Mouse (Mus musculus): ENCODE data around the gene Atp2c2. TPM values are rescaled to one million over a fixed set of nuclear protein-coding genes. Genes with fewer than 3 reads are reported as not detected.

The Atp2c2 gene
- polyA plus RNA-seq, 1 experiment from 2014 or later = 2.4 TPM

DNA sequence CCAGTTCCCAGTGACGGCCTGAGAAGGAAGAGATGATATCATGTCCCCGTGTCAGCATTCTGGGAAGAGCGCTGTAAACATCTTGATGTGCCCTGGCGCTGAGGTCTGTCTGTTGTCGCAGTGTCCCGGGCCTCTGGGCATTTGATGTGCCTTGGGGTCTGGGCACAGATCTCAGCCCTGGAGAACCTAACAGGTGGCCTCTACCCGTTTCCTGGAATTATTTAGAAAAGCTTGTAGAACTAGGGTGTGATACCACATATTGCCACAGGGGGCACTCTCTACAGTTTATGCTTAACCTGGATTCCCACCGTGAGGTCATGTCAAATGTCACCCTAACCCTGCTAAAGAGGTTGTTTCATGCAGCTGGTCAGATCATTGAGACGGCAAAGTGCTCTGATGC is 18.0 kb downstream of the Atp2c2 start:
- Histone ChIP-seq H3K9me3 (ENCODE audit: control insufficient read depth) (no peaks in the 10 kb centered on the region), H3K4me2 (replicated peaks; ENCODE audit: low read depth) (no peak overlapping the region), H3K9ac (ENCODE audit: low read depth, low read length) (no peak overlapping the region), H3K27ac (ENCODE audit: low read depth, low read length) (no peak overlapping the region), H3K27me3 (replicated peaks; ENCODE audit: control insufficient read depth, insufficient read depth, low read length) (no peaks in the 10 kb centered on the region), H3K4me3 (ENCODE audit: low read depth, low read length) (no peak overlapping the region), H3K36me3 (ENCODE audit: control insufficient read depth, insufficient read depth) (no peaks in the 10 kb centered on the region), H3K4me1 (replicated peaks; ENCODE audit: control insufficient read depth, insufficient read depth, low read length) (0 out of 2 replicates have a peak, but pooled peaks cover 4% of the 10 kb centered on the region)
- ATAC-seq = no peak
- peak; percentile 80 for TF ChIP-seq CTCF (IDR thresholded peaks at IDR 0.05; ENCODE audit: low read depth)
- 65% methylated on average over 9 of the region's 9 CpGs for WGBS

DNA sequence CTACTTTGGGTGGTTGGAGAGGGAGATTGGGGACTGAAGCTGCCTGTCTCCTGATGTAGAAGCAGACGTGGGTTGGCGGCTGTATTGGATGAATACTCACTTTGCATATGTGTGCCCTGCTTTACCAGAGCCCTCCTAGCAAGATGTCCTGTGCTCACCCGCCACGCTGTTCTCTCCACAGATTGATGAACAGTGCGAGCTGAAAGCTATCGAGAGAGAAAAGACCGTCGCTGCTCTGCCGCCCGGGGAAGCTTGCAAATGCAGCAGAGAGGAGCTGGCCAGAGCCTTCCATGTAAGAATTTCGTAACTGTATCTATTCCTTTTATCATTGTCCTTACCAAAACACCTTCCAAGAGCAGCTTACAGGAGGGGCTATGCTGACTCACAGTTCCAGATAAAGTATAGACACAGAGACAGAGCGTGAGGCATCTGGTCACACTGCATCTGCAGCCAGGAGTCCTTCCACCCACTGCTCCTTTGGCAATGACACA is 19.2 kb downstream of the Atp2c2 start:
- 76% methylated on average over 12 of the region's 12 CpGs for WGBS
- no peak overlapping the region for H3K27ac ChIP-seq (ENCODE audit: low read depth, low read length)
- no peaks in the 10 kb centered on the region for H3K36me3 ChIP-seq (ENCODE audit: control insufficient read depth, insufficient read depth)
- H3K4me1 ChIP-seq (replicated peaks; ENCODE audit: control insufficient read depth, insufficient read depth, low read length) = 0 out of 2 replicates have a peak, but pooled peaks cover 4% of the 10 kb centered on the region
- H3K27me3 ChIP-seq (replicated peaks; ENCODE audit: control insufficient read depth, insufficient read depth, low read length) = no peaks in the 10 kb centered on the region
- H3K9me3 ChIP-seq (ENCODE audit: control insufficient read depth) = no peaks in the 10 kb centered on the region
- no peak for ATAC-seq
- H3K4me3 ChIP-seq (ENCODE audit: low read depth, low read length) = no peak overlapping the region
- H3K4me2 ChIP-seq (replicated peaks; ENCODE audit: low read depth) = no peak overlapping the region
- no peak for TF ChIP-seq CTCF (IDR thresholded peaks at IDR 0.05; ENCODE audit: low read depth)
- H3K9ac ChIP-seq (ENCODE audit: low read depth, low read length) = no peak overlapping the region

DNA sequence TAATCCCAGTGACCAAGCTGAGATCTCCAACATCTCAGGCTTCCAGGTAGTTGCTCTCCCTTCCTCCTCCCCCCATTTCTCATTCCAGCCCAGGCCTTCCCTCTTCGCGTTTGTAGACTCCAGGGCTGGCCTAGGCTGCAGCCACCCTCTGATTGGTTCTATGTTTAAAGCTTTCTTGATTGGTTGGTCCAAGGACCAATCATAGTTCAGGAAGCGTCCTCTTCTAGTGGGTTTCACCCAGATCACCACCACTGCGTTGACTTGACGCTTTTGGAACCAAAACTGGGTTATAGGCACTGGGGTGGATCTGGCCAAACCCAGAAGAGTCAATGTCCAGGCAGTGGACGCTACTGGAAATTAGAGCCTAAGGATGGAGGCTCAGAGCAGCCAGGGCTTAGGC is 22.5 kb downstream of the Atp2c2 start:
- Histone ChIP-seq H3K4me3 (ENCODE audit: low read depth, low read length) (no peak overlapping the region), H3K4me1 (replicated peaks; ENCODE audit: control insufficient read depth, insufficient read depth, low read length) (0 out of 2 replicates have a peak, but pooled peaks cover 2% of the 10 kb centered on the region), H3K4me2 (replicated peaks; ENCODE audit: low read depth) (no peak overlapping the region), H3K36me3 (ENCODE audit: control insufficient read depth, insufficient read depth) (no peaks in the 10 kb centered on the region), H3K27me3 (replicated peaks; ENCODE audit: control insufficient read depth, insufficient read depth, low read length) (no peaks in the 10 kb centered on the region), H3K9me3 (ENCODE audit: control insufficient read depth) (no peaks in the 10 kb centered on the region), H3K9ac (ENCODE audit: low read depth, low read length) (no peak overlapping the region), H3K27ac (ENCODE audit: low read depth, low read length) (no peak overlapping the region)
- WGBS = 70% methylated on average over 6 of the region's 6 CpGs
- no peak for ATAC-seq
- TF ChIP-seq CTCF (IDR thresholded peaks at IDR 0.05; ENCODE audit: low read depth) = no peak

DNA sequence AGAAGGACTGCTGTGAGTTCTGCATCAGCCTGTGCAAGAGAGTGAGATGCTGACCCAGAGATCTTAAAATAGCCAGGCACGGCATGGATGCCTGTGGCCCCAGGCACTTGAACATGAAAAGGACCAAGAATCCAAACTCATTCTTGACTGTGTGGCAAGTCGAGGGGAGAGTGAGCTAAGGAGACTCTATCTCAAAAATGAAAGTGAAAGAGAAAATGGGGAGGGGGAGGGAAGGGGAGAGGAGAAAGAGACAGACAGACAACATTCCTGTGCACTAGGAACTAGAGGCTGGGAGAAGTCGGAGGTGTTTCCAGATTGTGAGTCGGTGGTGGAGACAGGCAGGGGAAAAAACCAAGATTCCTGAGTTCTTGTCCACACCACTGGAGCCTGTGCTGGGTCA is 23.9 kb downstream of the Atp2c2 start:
- ATAC-seq = no peak
- no peaks in the 10 kb centered on the region for H3K9me3 ChIP-seq (ENCODE audit: control insufficient read depth)
- WGBS = 50% methylated on average over 4 of the region's 4 CpGs
- no peaks in the 10 kb centered on the region for H3K27me3 ChIP-seq (replicated peaks; ENCODE audit: control insufficient read depth, insufficient read depth, low read length)
- no peak for TF ChIP-seq CTCF (IDR thresholded peaks at IDR 0.05; ENCODE audit: low read depth)
- no peak overlapping the region for H3K9ac ChIP-seq (ENCODE audit: low read depth, low read length)
- no peak overlapping the region for H3K4me2 ChIP-seq (replicated peaks; ENCODE audit: low read depth)
- no peaks in the 10 kb centered on the region for H3K4me1 ChIP-seq (replicated peaks; ENCODE audit: control insufficient read depth, insufficient read depth, low read length)
- no peak overlapping the region for H3K4me3 ChIP-seq (ENCODE audit: low read depth, low read length)
- no peak overlapping the region for H3K27ac ChIP-seq (ENCODE audit: low read depth, low read length)
- H3K36me3 ChIP-seq (ENCODE audit: control insufficient read depth, insufficient read depth) = no peaks in the 10 kb centered on the region

DNA sequence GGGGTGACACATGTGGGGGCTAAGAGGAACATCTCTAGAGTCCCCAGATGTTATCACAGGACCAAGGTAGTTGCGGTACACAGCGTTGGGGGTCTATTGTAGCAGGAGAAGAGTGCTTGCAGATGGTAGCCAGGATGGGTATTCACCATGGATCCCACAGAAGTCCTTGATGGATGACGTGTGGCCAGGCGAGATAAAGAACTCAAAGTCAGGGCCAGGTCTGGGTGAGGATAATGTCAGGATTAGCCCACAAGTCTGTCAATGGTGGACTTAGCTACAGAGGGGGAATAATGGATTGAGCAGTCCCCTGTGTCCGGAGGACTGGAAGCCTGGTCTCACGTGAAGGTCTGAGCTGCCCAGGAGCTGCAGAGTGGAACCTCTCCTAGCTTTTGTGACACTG is 24.8 kb downstream of the Atp2c2 start:
- Histone ChIP-seq H3K4me2 (replicated peaks; ENCODE audit: low read depth) (no peak overlapping the region), H3K9me3 (ENCODE audit: control insufficient read depth) (no peaks in the 10 kb centered on the region), H3K4me3 (ENCODE audit: low read depth, low read length) (no peak overlapping the region), H3K27ac (ENCODE audit: low read depth, low read length) (no peak overlapping the region), H3K36me3 (ENCODE audit: control insufficient read depth, insufficient read depth) (no peaks in the 10 kb centered on the region), H3K4me1 (replicated peaks; ENCODE audit: control insufficient read depth, insufficient read depth, low read length) (no peaks in the 10 kb centered on the region), H3K27me3 (replicated peaks; ENCODE audit: control insufficient read depth, insufficient read depth, low read length) (no peaks in the 10 kb centered on the region), H3K9ac (ENCODE audit: low read depth, low read length) (no peak overlapping the region)
- 86% methylated on average over 6 of the region's 6 CpGs for WGBS
- ATAC-seq = no peak
- TF ChIP-seq CTCF (IDR thresholded peaks at IDR 0.05; ENCODE audit: low read depth) = no peak

DNA sequence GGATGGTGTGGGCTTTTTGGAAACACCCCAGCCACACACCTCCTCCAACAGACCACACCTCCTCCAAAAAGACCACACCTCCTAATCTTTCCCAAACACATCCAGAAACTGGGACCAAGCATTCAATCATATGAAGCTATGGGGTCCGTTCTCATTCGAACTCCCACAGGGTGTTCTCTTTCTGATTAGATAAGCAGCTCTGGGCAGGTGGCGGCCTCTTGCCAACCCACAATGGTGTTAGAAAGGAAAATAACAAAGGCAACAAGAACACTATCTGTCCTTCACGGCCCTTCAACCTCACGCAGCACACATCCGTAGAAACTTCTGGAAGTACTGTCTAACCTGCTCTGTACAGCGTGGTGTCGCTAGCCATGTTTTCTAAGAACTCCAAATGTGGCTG is 27.3 kb downstream of the Atp2c2 start:
- H3K4me1 ChIP-seq (replicated peaks; ENCODE audit: control insufficient read depth, insufficient read depth, low read length) = no peaks in the 10 kb centered on the region
- WGBS = 73% methylated on average over 8 of the region's 8 CpGs
- no peaks in the 10 kb centered on the region for H3K36me3 ChIP-seq (ENCODE audit: control insufficient read depth, insufficient read depth)
- ATAC-seq = no peak
- H3K27me3 ChIP-seq (replicated peaks; ENCODE audit: control insufficient read depth, insufficient read depth, low read length) = no peaks in the 10 kb centered on the region
- no peak overlapping the region for H3K4me3 ChIP-seq (ENCODE audit: low read depth, low read length)
- no peak overlapping the region for H3K9ac ChIP-seq (ENCODE audit: low read depth, low read length)
- H3K4me2 ChIP-seq (replicated peaks; ENCODE audit: low read depth) = no peak overlapping the region
- no peak for TF ChIP-seq CTCF (IDR thresholded peaks at IDR 0.05; ENCODE audit: low read depth)
- H3K9me3 ChIP-seq (ENCODE audit: control insufficient read depth) = no peaks in the 10 kb centered on the region
- H3K27ac ChIP-seq (ENCODE audit: low read depth, low read length) = no peak overlapping the region; the same call in 1 of the 2 replicates
